Mouse (Mus musculus) CD4-positive, CD25-positive, alpha-beta regulatory T cell, adult 2 months (primary cell): ENCODE results near the gene Gm49387.
A peak's percentile ranks its signal among the peaks of the same experiment; 100 is the strongest.

Source experiments
- DNase-seq: peaks from one replicate; pipeline ENCODE4 v3.0.0-alpha.2; 2012; ENCODE audit warnings: low read depth, low spot score

Gene Gm49387

DNA sequence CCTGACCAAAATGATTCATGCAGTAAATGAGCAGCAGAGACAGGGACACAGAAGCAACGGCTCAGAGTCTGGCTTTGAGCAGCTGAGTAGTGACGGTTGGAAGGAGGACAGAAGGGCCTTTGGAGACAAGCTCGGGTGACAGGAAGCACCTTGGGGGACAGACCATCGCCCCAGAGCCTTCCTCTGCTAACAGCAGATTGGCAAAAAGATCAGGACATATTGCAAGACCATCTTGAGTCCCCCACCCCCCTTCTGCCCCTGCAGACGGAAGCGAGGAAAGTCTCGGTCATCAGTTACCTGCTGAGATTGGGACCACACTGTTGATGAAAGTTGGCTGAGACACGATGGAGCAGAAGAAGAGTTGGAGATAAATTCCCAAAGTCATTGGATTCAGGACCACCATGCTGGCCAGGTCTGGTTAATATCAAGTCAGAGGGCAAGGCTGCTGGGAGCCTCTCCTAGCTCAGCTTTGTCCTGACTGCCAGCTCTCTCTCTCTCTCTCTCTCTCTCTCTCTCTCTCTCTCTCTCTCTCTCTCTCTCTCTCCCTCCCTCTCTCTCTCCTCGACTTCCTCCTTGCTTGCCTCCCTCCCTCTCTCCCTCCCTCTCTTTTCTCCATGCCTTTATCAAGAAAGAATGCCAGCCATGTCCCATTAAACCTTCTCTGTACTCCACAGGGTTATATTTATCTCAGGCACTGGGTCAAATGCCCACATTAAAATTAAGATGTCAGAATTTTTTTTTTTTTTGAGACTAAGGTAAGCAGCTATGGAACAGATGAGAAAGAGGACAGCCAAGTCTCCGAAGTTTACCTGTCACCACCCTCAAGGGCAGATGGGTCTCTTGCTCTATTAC, 63.6 kb downstream of the Gm49387 start:
- no peak for DNase-seq

- DNase-seq = no peak
Measured at GRCm38 (mm10) chr14:31575866-31576265, 64.8 kb downstream of the Gm49387 start.

- DNase-seq = peak; percentile 44
Measured at GRCm38 (mm10) chr14:31574903-31575665, 65.6 kb downstream of the Gm49387 start.

DNA sequence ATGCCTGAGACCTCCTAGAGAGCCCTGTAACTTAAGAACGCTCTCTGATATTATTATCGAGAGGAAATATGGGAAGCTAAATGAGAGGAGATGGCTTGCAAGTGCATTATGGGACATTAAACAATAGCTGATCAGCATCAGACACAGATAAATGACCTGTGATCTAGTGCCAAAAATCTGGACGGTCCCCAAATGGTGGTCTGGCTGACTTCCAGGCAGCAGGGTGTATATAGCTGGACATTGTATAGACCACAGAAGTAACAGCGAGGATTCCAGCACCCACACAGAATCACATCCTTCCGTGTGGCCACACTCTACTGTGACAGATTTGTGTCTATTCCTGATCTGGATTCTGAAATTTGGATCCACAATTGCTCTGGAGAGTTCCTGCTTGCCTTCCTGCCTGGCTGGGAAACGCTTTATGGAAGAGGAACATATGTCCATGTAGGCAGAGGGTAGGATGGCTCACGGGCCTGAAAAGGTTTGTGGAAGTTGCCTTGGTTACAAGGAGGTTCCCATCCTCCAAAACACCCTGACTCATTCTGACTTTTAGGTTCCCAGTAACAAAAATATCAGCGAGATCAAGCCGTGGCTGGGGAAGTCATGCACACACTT, 68.0 kb downstream of the Gm49387 start:
- no peak for DNase-seq

GRCm38 (mm10) chr14:31571419-31571818, 69.3 kb downstream of the Gm49387 start:
- DNase-seq = no peak

DNA sequence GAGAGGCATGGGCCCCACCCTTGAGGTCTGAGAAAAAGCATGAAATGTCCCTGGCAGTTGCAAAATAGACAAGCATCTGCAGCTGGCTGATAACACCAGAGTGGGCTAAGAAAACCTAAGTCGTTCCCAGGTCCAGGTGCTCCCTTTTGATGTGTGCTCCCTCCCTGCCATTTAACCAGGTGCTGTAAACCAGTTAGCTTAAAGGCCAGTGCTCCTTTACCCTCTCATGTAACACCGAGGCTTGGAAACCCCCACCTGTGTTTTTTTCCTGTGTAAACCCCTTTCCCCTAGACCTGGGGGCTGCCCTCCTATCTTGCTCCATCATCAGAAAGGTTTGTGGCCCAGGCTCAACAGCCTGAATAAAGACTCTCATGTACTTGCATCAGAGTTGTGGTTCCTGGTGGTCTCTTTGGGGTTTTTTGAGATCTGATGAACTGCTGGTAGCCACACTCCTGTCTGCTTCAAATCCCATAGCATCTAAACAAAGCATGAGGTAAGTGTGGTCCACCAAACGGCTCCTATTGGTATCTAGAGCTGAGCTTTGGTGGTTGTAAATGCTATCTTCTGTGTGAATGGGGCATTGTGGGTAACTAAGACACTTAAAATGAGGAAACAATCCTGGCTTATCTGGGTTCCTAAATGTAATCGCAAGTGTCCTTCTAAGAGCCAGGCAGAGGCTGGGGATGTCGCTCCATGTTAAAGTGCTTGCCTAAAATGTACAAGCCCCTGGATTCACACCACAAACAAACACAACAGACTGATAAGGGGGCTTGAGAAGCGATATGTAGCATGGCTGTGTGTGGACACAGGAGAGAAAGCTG, 70.3 kb downstream of the Gm49387 start:
- DNase-seq = peak; percentile 50

DNA sequence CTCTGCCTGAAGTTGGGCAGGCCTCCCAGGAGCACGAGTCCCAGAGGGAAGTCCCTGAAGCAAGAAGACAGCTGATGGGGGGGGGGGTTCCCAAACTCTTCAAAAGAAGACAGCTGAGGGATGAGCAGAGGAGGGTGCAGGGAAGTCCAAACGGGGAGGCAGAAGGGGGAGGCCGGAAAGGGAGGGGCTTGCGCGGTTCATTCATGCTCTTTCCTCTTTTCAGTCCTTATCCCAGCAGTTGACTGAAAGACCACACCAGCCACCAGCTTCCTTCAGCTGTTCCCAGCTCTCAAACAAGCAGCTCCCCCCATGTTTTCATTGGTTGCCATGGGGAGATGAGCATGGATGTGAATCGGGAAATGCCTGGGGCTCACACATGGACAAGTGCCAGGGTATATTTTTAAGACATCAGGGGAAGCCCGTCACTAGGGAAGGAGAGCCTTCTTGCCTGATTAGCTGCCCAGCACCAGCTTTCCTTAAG, 71.5 kb downstream of the Gm49387 start:
- DNase-seq = peak; percentile 58

- no peak for DNase-seq
Measured at GRCm38 (mm10) chr14:31565478-31566212, 75.0 kb downstream of the Gm49387 start.

GRCm38 (mm10) chr14:31564452-31565179, 76.1 kb downstream of the Gm49387 start:
- DNase-seq = no peak

DNA sequence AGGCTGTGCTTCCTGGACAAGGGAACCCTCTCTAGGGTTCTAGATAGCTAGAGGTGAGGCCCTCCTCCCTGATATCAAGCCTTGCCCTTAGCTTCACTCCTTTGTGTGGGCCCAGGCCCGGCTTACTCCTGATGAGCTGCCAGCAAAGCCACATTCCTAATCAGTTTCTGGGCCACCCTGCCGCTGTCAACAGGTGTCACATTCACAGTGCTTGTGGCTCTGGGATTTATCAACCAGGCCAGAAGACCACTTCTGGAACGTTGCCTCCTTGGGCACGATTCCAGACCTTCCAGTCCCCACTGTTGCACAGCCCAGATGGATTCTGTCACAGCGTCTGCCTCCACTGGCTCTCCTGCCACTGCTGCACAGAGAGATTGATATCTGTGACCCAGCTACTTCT, 79.8 kb downstream of the Gm49387 start:
- no peak for DNase-seq

DNA sequence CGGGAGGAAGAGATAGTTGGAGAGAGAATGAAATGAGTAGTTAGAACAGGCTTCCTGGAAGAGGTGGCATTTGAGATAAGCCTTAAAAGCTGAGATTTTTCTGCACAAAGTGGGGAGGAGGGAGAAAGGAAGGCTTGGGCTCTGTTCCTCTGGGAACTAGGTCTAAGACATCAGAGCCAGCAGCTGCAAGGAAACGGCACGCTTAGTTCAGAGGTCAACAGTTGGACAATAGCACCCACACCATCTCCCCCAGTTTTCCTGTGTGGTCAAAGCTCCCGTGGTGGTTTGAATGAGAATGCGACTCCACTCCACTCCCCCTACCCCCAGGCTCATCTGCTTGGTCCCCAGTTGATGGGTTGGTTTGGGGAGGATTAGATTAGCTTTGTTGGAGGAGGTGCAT, 81.5 kb downstream of the Gm49387 start:
- no peak for DNase-seq

- peak; percentile 39 for DNase-seq
Measured at GRCm38 (mm10) chr14:31557784-31558183, 82.9 kb downstream of the Gm49387 start.

GRCm38 (mm10) chr14:31557273-31557672, 83.4 kb downstream of the Gm49387 start:
- DNase-seq = no peak

GRCm38 (mm10) chr14:31556526-31557260, 84.0 kb downstream of the Gm49387 start:
- peak; percentile 57 for DNase-seq

DNA sequence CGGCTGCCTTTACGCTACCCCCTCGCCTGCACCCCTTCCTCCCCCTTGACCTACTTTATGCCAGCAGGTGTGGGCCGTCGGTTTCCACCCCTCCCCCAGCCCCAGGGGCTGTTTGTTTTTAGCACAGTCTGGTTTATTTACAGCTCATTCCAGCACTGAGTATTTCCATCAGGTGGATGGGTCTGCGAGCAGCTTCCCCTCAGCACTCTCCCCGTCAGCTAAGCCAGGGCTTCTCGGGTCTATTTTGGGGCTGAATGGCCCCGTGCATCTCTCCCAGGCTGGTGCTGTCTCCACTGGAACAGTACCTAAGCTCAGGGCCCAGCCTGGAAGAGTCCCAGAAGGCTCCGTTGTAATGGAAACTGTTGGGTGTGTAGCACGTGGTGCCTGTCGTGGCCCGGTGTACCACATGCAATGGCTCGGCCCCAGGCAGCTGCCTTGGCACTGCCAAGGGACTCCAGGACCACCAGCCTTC, 84.7 kb downstream of the Gm49387 start:
- DNase-seq = peak; percentile 67

DNA sequence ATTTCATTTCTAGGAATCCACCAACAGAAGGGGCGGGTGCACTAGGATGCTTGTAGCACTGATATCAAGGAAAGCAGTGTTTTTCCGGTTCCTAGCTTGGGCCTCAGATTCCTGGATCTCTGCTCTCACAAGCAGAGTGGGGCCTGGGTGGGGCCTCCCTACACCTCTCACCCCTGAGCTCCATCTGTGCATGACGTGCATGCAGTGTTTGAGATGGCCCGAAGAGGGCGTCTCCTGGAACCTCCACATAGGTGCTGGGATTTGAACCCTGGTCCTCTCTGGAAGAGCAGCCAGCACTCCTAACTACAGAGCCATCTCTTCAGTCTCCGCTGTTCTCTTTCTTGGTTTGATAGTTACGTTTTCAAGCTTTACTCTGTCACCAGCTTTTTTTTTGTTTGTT, 85.7 kb downstream of the Gm49387 start:
- peak; percentile 59 for DNase-seq

DNA sequence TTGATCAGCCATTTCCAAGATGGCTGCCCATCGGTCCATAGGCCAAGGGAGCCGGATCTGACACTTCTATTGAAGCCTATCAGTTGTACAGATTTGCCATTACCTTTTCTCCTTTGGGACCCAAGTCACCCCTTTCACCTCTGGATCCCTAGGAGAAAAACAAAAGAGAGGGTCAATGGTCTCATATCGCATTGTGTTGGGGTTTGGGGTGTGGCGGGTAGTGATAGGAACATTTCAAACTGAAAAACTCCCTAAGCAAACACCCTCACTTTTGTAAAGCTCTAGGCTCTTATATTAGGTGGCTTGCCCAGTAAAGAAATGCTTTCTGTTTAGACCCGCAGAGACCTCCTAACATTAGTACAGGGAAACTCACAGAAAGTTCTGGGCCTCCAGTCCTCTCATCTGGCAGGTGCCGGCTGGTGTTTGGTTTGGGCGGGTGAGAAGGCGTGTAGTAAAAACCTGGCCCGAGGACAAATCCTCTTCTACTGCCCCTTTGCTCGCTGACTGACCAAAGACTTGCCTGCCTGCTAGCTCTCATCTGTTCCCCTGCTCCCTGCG, 96.7 kb downstream of the Gm49387 start:
- DNase-seq = no peak

DNA sequence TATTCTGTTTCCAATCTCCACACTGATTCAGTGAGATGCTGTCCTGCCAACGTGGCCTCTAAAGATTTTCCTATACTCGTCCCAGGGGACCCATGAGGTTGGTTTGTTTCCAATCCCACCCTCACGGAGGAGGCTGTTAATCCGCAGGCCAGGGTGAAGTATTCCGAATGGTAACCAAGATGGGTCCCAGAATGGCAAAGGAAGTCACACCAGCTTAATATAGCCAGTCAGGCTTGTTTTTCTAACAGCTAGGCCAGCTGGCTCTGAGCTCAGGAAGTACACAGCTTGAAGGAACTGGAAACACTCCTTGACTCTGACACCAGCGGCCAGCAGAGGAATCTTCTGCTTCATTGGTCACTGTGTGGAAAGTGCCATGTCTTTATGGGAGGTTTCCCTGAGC, 103.4 kb downstream of the Gm49387 start:
- no peak for DNase-seq

DNA sequence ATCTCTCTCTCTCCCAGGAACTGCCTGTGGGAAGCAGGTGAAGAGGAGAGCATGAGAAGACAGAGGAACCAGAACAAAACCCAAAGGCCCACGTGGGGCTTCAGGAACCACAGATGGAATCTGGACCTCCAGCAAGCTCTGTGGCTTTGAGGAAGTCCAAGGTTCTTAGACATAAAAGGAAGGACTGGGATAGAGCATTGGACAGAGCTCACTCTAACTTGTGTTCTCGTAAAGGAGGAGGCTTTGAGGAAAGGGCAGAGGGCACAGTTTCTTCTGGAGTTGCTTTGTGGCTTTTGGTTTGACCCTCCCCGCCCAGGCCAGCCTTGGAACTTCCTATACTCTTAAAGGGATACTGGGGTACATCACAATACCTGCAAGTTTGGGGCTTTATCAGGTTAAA, 108.0 kb downstream of the Gm49387 start:
- DNase-seq = no peak
